Mouse (Mus musculus): ENCODE results near the gene Lrrc32.

GRCm38 (mm10) chr7:98534432-98534855, 45.4 kb downstream of the Lrrc32 start:
- TF ChIP-seq CTCF (conservative IDR thresholded peaks at IDR 0.05 in 1 of 2, IDR thresholded peaks at IDR 0.05 in 1 of 2; ENCODE audit: low read depth in 2 of 2, low read length in 2 of 2), result no peak
- TF ChIP-seq USF1 (IDR thresholded peaks at IDR 0.05; ENCODE audit: low read depth, low read length), result no peak
- peak; percentile 81 for TF ChIP-seq MYC (IDR thresholded peaks at IDR 0.05; ENCODE audit: low read depth, low read length)
- peak; percentile 75; the same call in 1 of the 2 replicates for TF ChIP-seq SIN3A (IDR thresholded peaks at IDR 0.05; ENCODE audit: low read length)
- TF ChIP-seq E2F4 (IDR thresholded peaks at IDR 0.05; ENCODE audit: insufficient replicate concordance, low read depth, low read length), result no peak
- TF ChIP-seq NRF1 (IDR thresholded peaks at IDR 0.05; ENCODE audit: low read depth, low read length), result no peak
- peak; percentile 89 for TF ChIP-seq MAX (IDR thresholded peaks at IDR 0.05; ENCODE audit: low read length)
- no peak for TF ChIP-seq ZC3H11A (IDR thresholded peaks at IDR 0.05; ENCODE audit: low read depth, low read length)

Measured in CH12.LX (cell line).